Mouse (Mus musculus) kidney, postnatal 36 days (tissue): ENCODE measurements around the gene Gm16181.

ENCODE experiments used
- DNase-seq, 2 experiments: peaks; one replicate each; pipeline ENCODE4 v3.0.0; 2021 to 2022; ENCODE audit warnings: mixed read lengths in 2 of 2

The Gm16181 gene

GRCm38 (mm10) chr17:35251162-35251719 lies 30.6 kb downstream of the Gm16181 start:
- no peak for DNase-seq

- DNase-seq = no peak
Measured at GRCm38 (mm10) chr17:35251981-35252380, 31.3 kb downstream of the Gm16181 start.

- no peak for DNase-seq
Measured at GRCm38 (mm10) chr17:35252619-35253292, 32.1 kb downstream of the Gm16181 start.

GRCm38 (mm10) chr17:35253293-35254093 lies 32.9 kb downstream of the Gm16181 start:
- DNase-seq = no peak

GRCm38 (mm10) chr17:35254241-35255098 lies 33.8 kb downstream of the Gm16181 start:
- peak; percentile 71 to 87 for DNase-seq

GRCm38 (mm10) chr17:35255301-35255700 lies 34.7 kb downstream of the Gm16181 start:
- no peak for DNase-seq

- DNase-seq = no peak
Measured at GRCm38 (mm10) chr17:35255704-35256103, 35.1 kb downstream of the Gm16181 start.

- no peak for DNase-seq
Measured at GRCm38 (mm10) chr17:35257378-35257777, 36.7 kb downstream of the Gm16181 start.

- peak; percentile 97 to 99 for DNase-seq
Measured at GRCm38 (mm10) chr17:35257824-35258491, 37.3 kb downstream of the Gm16181 start.

- DNase-seq = peak; percentile 68 to 74
Measured at GRCm38 (mm10) chr17:35258492-35259478, 38.2 kb downstream of the Gm16181 start.

- no peak for DNase-seq
Measured at GRCm38 (mm10) chr17:35259621-35260020, 39.0 kb downstream of the Gm16181 start.

GRCm38 (mm10) chr17:35261651-35262050 lies 41.0 kb downstream of the Gm16181 start:
- no peak for DNase-seq

GRCm38 (mm10) chr17:35262664-35263522 lies 42.3 kb downstream of the Gm16181 start, which contains the start of gene H2-D1:
Gene H2-D1 (plus strand): TSS chr17:35262730.
- DNase-seq = peak; percentile 98 to 100

GRCm38 (mm10) chr17:35263523-35263883 lies 42.9 kb downstream of the Gm16181 start:
- DNase-seq = peak; percentile 52 to 72

GRCm38 (mm10) chr17:35267399-35268086 lies 46.9 kb downstream of the Gm16181 start:
- DNase-seq = no peak

- DNase-seq = peak in 1 of 2 experiments; percentile 75
Measured at GRCm38 (mm10) chr17:35269653-35270347, 49.2 kb downstream of the Gm16181 start.

- no peak for DNase-seq
Measured at GRCm38 (mm10) chr17:35272249-35272648, 51.6 kb downstream of the Gm16181 start.
